Mouse (Mus musculus): ENCODE measurements around the gene Dzank1. TPM values are rescaled to one million over a fixed set of nuclear protein-coding genes. Genes with fewer than 3 reads are reported as not detected.

Dzank1 gene
- total RNA-seq, 2 experiments from 2014 or later, result 37.3 to 43.6 TPM

GRCm38 (mm10) chr2:144479421-144479820 is 47.8 kb downstream of the Dzank1 start:
- intact Hi-C loops (cut with DNase I), result no loop called here
- no peak for DNase-seq

- no peak for DNase-seq
- intact Hi-C loops (cut with DNase I), result no loop called here
Measured at GRCm38 (mm10) chr2:144467203-144467602, 60.0 kb downstream of the Dzank1 start.

- intact Hi-C loops (cut with DNase I), result no loop called here
Measured at GRCm38 (mm10) chr2:144465876-144466575, 61.2 kb downstream of the Dzank1 start.

GRCm38 (mm10) chr2:144464799-144465760 is 62.1 kb downstream of the Dzank1 start:
- intact Hi-C loops (cut with DNase I), result no loop called here
- peak; percentile 18 for DNase-seq

More at GRCm38 (mm10) chr2:144465876-144466575, 61.2 kb downstream of the Dzank1 start:
- no peak for DNase-seq

- intact Hi-C loops (cut with DNase I), result no loop called here
- DNase-seq, result no peak
Measured at GRCm38 (mm10) chr2:144464182-144464581, 63.0 kb downstream of the Dzank1 start.

GRCm38 (mm10) chr2:144458975-144459754 is 68.0 kb downstream of the Dzank1 start:
- intact Hi-C loops (cut with DNase I), result loop anchor here (10.0 kb wide), 2 partner anchors 624 to 1344 kb away; no protein-coding TSS in a partner anchor
- DNase-seq, result peak; percentile 87

- intact Hi-C loops (cut with DNase I), result loop anchor here (10.0 kb wide), 2 partner anchors 624 to 1344 kb away; no protein-coding TSS in a partner anchor
- no peak for DNase-seq
Measured at GRCm38 (mm10) chr2:144458355-144458754, 68.9 kb downstream of the Dzank1 start.

- DNase-seq, result peak; percentile 70
- intact Hi-C loops (cut with DNase I), result loop anchor here (10.0 kb wide), 2 partner anchors 618 to 1338 kb away; no protein-coding TSS in a partner anchor
Measured at GRCm38 (mm10) chr2:144452364-144453008, 74.7 kb downstream of the Dzank1 start.

GRCm38 (mm10) chr2:144450378-144450777 is 76.8 kb downstream of the Dzank1 start:
- no peak for DNase-seq
- intact Hi-C loops (cut with DNase I), result loop anchor here (10.0 kb wide), 2 partner anchors 616 to 1336 kb away; no protein-coding TSS in a partner anchor

- intact Hi-C loops (cut with DNase I), result no loop called here
Measured at GRCm38 (mm10) chr2:144446360-144446999, 80.7 kb downstream of the Dzank1 start.

GRCm38 (mm10) chr2:144441386-144441915 is 85.8 kb downstream of the Dzank1 start:
- intact Hi-C loops (cut with DNase I), result no loop called here
- DNase-seq, result peak; percentile 45

More at GRCm38 (mm10) chr2:144446360-144446999, 80.7 kb downstream of the Dzank1 start:
- no peak for DNase-seq

- DNase-seq, result no peak
- intact Hi-C loops (cut with DNase I), result no loop called here
Measured at GRCm38 (mm10) chr2:144439191-144439700, 88.0 kb downstream of the Dzank1 start.

GRCm38 (mm10) chr2:144438424-144438823 is 88.8 kb downstream of the Dzank1 start:
- DNase-seq, result no peak
- intact Hi-C loops (cut with DNase I), result no loop called here

GRCm38 (mm10) chr2:144435679-144436078 is 91.5 kb downstream of the Dzank1 start:
- intact Hi-C loops (cut with DNase I), result no loop called here

GRCm38 (mm10) chr2:144431286-144431825 is 95.9 kb downstream of the Dzank1 start:
- DNase-seq, result no peak
- intact Hi-C loops (cut with DNase I), result no loop called here

More at GRCm38 (mm10) chr2:144435679-144436078, 91.5 kb downstream of the Dzank1 start:
- no peak for DNase-seq

- intact Hi-C loops (cut with DNase I), result no loop called here
- DNase-seq, result no peak
Measured at GRCm38 (mm10) chr2:144429171-144429570, 98.0 kb downstream of the Dzank1 start.

GRCm38 (mm10) chr2:144428659-144429058 is 98.6 kb downstream of the Dzank1 start:
- intact Hi-C loops (cut with DNase I), result no loop called here
- DNase-seq, result no peak

- DNase-seq, result no peak
- intact Hi-C loops (cut with DNase I), result no loop called here
Measured at GRCm38 (mm10) chr2:144427852-144428251, 99.4 kb downstream of the Dzank1 start.

GRCm38 (mm10) chr2:144425761-144426160 is 101.5 kb downstream of the Dzank1 start:
- DNase-seq, result no peak
- intact Hi-C loops (cut with DNase I), result no loop called here
